Mouse (Mus musculus): ENCODE data around the gene Acadm.

Acadm gene

GRCm38 (mm10) chr3:153940021-153940420, 4.4 kb downstream of the Acadm start:
- no peak for DNase-seq

- DNase-seq = no peak
These were observed 7.2 kb downstream of the Acadm start for GRCm38 (mm10) chr3:153937116-153937810.

GRCm38 (mm10) chr3:153935878-153936277, 8.6 kb downstream of the Acadm start:
- no peak for DNase-seq

GRCm38 (mm10) chr3:153932461-153932860, 12.0 kb downstream of the Acadm start:
- DNase-seq = no peak

- peak; percentile 38 for DNase-seq
These were observed 14.9 kb downstream of the Acadm start for GRCm38 (mm10) chr3:153929526-153929925.

GRCm38 (mm10) chr3:153926333-153926732, 18.1 kb downstream of the Acadm start:
- peak; percentile 20 for DNase-seq

GRCm38 (mm10) chr3:153921147-153921910, 23.1 kb downstream of the Acadm start:
- no peak for DNase-seq

- DNase-seq = no peak
These were observed 27.2 kb downstream of the Acadm start for GRCm38 (mm10) chr3:153917200-153917599.

GRCm38 (mm10) chr3:153913510-153914243, 30.8 kb downstream of the Acadm start:
- DNase-seq = no peak

GRCm38 (mm10) chr3:153912546-153913509, 31.6 kb downstream of the Acadm start, which contains the start of gene Rabggtb:
Gene Rabggtb (minus strand): TSS chr3:153913009.
- DNase-seq = peak; percentile 96

GRCm38 (mm10) chr3:153911882-153912440, 32.5 kb downstream of the Acadm start:
- no peak for DNase-seq

- DNase-seq = no peak
These were observed 33.1 kb downstream of the Acadm start for GRCm38 (mm10) chr3:153911197-153911881.

GRCm38 (mm10) chr3:153910489-153910888, 33.9 kb downstream of the Acadm start:
- no peak for DNase-seq

- no peak for DNase-seq
These were observed 35.5 kb downstream of the Acadm start for GRCm38 (mm10) chr3:153908919-153909318.

- no peak for DNase-seq
These were observed 38.1 kb downstream of the Acadm start, which contains the start of gene Msh4 for GRCm38 (mm10) chr3:153906136-153906871. Gene Msh4 (minus strand): TSS chr3:153906138.

- peak; percentile 22 for DNase-seq
These were observed 38.9 kb downstream of the Acadm start for GRCm38 (mm10) chr3:153905251-153906135.

- peak; percentile 60 for DNase-seq
These were observed 39.8 kb downstream of the Acadm start for GRCm38 (mm10) chr3:153904586-153904985.

GRCm38 (mm10) chr3:153902595-153902994, 41.8 kb downstream of the Acadm start:
- no peak for DNase-seq

- no peak for DNase-seq
These were observed 42.5 kb downstream of the Acadm start for GRCm38 (mm10) chr3:153901904-153902303.

Measured in thymus, postnatal 4 days (tissue).